Mouse (Mus musculus) gastrocnemius, postnatal 36 days (tissue): Measurements from ENCODE around the gene Tspan31. TPM values are rescaled to one million over a fixed set of nuclear protein-coding genes. Genes with fewer than 3 reads are reported as not detected.
"Not testable (repeated sequence)": the region's sequence is repeated elsewhere in the genome, so short reads cannot be mapped to it uniquely, and the experiment has no call there.

Experiments used
- DNase-seq, 2 experiments: peaks; one replicate each; pipeline ENCODE4 v3.0.0; 2022
- intact Hi-C: fragments of 180-260 bp; cut with DNase I; formaldehyde crosslinking; loops from one replicate; pipeline ENCODE4 v1.15.1; 2025
- total RNA-seq, 2 experiments: library from RNA; stranded (reverse); gene quantifications; 2 replicates each; pipeline ENCODE4 v1.2.3; 2021

Gene Tspan31
- total RNA-seq, 2 experiments from 2014 or later, result 22.1 to 25.0 TPM

DNA sequence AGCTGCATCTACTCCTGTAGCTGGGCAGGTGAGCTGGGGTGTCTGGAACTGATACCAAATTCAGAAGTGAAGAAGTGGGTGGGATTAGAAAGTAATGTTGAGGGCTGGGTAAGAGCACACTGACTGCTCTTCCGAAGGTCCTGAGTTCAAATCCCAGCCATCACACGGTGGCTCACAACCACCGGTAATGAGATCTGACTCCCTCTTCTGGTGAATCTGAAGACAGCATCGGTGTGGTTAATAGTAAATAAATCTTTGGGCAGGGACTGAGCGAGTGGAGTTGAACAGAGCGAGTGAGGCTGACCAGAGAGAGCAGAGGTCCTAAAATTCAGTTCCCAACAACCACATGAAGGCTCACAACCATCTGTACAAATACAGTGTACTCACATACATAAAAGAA is 15.6 kb upstream of the Tspan31 start:
- intact Hi-C loops, result no loop called here
- no peak for DNase-seq

DNA sequence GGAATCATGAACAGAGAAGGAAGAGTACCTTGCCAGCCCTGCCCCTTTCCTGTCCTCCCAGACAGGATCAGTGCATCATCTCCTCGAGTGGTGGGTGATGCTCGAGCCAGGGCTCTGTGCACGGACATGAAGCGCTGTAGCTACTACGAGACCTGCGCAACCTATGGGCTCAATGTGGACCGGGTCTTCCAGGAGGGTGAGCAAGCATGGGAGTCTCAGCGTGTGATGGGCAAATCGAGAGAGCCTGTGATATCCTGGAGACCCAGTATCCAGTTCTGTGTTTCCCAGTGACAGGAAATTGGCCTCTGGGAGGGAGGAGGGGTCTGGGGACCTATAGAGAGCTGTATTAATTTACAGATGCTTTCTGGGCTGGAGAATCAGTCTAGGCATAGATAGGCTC is 15.0 kb upstream of the Tspan31 start:
- intact Hi-C loops, result no loop called here
- DNase-seq, result no peak

DNA sequence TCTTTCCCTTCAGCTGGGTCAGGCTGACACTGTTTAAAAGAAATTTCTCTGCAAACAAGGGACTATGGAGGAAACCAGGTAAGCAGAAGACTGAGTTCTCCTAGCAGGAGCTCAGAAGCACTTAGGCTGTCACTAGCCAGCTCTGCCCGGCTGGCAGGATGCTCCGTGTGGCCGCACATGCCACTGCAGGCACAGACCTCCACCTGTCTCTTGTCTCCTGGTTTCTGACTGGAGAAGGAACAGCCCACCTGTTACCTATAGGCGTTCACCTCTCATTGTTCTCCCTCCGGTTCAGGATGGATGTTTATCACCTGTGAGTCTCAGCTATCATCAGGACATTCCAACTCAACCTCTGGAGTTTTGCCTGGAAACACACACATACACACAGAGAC is 13.8 kb upstream of the Tspan31 start:
- intact Hi-C loops, result no loop called here

DNA sequence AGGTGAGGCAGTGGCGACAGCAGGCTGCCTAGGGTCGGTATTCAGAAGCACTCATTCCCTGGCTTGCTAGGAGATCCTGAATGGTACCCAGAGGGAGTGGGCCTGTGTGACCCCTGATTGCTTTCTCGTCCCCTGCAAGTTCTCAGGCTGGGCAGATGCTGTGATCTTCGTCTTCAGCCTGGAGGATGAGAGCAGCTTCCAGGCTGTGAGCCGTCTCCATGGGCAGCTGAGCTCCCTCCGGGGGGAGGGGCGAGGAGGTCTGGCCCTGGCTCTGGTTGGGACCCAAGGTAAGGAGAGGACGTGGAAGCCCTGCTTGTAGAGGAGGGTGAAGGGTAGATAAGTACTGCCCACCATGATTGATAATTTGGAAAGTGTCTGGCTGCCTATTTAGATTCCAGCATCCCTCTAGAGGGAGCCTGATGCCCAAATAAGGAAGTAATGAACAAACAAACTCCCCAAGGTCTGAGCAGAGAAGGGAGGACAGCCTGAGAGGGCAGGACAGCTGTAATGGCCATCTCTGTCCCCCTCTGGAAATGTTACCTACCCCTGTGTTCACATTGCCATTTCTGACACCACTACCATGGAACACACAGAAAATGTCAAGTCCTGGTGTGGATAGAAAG is 13.3 kb upstream of the Tspan31 start:
- intact Hi-C loops, result no loop called here
- DNase-seq, result no peak

More for the DNA sequence above, 13.8 kb upstream of the Tspan31 start:
- no peak for DNase-seq

DNA sequence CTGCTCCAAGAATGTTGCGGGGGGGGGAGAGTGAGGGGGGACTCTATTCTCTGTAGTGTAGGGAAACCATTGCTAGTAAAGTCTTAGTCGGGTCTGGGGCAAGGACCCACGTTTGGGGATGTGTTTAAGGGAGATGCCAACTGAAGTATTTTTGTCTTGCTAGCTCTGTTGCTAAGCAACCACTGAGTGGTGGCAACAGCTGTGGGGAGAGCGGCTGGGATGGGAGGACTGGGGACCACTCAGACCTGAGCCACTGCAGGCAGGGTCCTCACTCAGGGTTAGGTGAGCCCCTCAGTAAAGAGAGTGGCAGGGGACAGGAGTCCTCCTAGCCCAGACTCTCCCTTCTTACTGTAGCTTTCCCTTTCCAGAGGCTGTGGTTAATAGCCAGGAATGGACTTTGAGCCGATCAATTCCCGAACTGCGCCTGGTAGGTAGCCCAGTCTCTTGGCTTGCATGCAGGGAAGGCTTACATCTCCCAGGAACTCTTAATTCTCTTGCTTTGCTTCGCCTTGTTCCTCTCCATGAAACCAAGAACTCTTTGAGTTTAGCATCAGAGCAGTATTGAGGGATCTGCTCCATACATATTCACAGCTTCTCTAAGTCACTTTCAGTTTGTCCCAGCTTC is 12.0 kb upstream of the Tspan31 start:
- no peak for DNase-seq
- intact Hi-C loops, result no loop called here

DNA sequence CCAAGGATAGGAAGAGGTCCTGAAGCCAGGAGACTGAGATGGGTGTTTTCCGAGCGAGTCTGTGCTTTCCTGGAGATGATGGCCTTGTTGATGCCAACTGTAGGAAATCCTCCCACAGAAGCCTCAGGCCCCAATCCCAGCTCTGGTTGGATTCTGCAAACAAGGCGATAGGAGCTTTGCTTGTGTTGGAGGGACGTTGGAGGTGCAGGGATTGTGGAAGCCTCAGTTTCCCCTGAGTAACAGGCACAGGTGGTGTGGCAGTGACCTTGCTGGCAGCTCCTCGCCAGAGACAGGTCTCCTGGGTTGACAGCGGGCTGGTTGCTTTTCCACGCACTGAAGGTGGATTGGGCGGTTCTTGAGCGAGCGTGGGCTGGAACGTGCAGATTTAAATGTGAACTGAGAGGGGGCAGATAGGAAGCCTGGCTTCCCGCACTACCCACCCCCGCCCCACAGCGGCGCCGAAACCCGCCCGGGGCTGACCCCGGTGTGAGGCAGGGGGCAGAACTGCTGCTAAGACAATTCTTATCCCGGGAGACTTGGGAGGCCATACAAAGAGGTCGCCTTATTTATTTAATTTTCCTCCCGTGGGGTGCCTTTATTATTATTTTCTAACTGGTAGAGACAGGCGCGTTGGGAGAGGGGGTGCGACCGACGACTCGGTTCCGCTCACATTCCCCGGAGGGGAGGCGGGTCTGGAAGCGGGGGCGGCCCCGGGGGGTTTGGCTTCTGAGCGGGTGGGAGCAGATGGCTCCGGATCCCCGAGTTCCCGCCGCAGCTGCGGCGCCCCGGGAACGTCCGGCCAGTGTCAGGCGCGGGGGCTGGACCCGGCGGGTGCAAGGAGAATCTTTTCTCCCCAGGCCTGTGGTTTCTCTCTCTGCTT is 11.1 kb upstream of the Tspan31 start:
- DNase-seq, result peak in 1 of 2 experiments; percentile 62
- intact Hi-C loops, result no loop called here

DNA sequence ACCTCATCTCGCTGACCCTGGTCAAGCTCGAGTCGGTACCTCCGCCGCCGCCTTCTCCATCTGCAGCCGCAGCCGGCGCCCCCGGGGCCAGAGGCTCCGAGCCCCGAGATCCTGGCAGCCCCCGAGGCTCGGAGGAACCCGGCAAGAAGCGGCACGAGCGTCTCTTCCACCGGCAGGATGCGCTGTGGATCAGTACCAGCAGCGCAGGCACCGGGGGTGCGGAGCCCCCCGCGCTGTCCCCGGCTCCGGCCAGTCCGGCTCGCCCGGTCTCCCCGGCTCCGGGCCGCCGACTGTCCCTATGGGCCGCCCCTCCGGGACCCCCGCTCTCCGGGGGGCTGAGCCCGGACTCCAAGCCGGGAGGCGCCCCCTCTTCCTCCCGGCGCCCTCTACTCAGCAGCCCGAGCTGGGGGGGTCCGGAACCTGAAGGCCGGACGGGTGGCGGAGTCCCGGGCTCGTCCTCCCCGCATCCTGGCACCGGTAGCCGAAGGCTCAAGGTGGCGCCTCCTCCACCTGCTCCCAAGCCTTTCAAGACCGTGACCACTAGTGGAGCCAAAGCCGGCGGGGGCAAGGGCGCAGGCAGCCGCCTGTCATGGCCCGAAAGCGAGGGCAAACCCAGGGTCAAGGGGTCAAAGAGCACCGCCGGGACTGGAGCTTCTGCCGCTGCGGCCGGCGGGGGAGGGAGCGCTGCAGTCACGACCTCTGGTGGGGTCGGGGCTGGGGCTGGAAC is 9.8 kb upstream of the Tspan31 start:
- intact Hi-C loops, result no loop called here
- no peak for DNase-seq

DNA sequence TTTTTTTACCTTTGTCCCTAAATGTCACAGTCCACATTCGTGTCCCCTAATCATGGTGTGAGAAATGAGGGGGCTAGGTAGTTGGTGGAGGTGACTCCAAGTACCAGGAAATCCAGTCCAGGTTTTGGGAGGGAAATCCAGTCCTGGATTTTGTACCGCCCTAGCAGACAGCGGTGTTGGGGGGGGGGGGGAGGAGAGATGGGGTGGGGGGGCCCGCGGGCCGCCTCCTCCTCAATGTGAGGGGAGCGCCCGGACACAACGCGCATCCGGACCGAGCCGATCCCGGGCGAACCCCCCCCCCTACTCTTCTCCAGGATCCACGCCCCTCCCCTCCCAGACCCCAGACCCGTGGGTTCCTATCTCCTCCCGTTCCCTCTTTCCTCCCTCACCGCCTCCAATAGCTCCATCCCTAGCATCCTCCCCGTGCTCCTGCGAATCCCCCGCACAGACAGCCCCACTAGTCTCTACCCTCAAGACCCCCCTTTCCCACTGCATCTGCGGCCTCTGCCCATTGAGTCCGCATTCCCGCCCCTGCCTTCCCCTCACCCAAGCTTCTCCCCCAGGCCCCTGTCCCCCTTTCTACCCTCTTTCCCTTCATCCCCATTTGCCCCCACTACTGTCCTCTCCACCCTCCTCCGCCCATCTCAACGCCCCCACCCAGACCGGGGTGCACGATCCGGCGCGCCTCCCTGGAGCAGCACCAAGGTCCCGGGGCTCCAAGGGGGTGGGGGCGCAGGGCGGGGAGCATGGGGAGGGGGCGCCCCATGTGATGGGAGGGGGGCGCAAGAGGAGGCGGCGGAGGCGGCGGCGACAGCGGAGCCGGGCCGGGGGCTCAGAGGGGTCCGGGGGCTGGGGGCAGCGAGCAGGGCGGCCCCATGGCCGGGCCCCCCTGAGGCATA is 8.9 kb upstream of the Tspan31 start:
- intact Hi-C loops, result no loop called here
- DNase-seq, result no peak

DNA sequence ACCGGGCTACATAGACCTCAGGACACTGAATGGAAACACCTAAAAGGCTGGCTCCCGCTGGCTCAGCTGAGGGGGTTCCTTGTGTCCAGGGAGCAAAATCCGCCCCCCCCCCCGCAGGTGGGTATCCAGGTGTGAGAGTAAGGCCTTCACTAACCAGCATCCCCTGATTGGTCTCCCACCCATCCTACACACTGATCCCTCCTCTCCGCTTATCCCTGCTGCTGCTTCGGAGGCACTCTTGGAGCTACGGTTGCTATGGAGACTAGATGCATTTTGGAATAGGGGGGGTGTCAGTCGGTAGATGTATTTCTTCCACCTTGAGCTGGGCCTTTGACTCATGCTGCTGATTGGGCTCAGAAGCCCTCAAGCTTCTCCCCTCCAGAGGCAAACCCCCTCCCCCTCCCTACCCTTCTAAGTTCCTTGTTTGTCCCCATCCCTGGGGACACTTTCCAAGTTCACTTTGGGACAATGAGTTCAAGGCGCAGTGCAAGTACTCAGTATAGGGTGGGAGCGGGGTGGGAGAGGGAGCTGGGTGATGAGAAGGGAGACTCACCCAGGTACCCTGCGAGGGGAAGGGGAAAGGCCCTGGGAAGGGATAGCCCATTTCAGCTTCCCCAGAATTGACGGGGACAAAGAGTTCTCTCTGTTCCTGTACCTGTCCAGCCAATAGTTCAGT is 8.1 kb upstream of the Tspan31 start:
- no peak for DNase-seq
- intact Hi-C loops, result no loop called here

DNA sequence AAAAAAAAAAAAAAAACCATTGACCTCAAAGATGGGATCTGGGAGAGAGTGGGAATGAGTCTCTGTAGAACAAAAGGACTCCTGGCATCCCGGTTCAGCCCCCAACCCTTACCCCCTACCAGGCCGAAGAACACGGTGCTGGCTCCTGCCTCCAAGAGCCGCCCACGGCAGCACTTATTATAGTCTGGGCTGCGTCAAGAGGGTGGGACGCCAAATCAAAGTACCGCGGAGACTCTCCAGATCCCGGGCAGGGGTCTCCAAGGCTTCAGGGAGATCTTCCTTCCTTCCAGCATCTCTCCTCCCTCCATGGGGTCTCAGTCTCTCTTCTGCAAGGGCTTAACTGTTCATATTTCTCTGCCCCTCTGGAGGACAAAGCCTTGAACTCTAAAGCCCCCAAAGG is 7.5 kb upstream of the Tspan31 start:
- intact Hi-C loops, result no loop called here
- no peak for DNase-seq

DNA sequence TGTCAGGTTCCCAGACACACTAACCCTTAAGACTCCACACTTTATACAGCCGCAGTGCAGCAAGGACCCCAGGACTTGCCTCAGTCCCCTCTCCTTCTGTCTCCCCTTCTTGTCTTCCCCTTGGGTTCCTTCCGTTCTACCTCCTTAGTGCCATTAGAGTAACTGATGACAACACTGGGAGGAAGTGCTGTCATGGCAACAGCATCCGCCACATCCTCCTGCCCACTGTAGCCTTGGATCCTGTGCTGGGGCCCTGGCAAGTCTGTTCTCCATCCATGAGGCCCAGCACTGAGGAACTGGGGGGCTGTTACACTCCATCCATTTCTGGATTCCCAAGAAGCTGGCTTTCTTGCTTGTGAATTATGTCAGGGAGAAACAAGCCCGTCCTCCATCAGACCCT is 6.0 kb upstream of the Tspan31 start:
- intact Hi-C loops, result no loop called here
- no peak for DNase-seq

DNA sequence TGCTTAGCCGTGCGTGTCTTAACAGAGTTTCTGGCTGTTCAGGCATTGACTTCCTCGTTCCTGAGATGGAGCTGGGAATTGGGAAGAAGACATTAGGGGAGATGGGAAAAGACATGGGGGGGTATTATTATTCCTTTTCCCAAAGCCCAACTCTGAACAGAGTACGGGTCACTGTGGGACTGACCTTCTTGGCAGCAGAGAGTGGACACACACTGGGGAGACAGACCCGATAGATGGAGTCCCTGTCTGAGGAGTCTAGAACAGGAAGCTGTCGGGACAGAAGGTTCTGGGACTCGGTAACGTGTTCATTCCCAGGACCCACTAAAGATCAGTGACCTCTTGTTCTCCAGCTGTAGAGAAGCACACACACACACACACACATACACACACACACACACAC is 5.6 kb upstream of the Tspan31 start:
- intact Hi-C loops, result no loop called here
- DNase-seq, result no peak

DNA sequence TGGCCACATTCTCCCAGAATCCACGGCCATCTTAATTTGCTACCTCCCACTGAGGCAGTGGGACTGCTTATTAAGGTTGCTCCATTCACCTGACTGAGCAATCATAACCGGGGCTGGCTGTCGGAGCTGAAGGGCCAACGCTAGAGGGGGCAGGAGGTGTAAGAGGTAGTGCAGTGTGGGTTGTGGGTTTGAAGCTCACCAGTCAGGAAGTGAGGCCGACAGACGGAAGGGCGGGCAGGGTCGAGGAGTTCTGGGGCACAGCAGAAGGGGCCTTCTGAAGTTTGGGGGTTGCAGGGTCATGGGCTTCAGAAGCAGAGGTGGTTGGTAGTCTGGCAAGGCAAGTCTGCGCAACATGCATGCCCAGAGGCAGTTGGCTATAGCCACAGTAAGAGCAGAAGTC is 5.0 kb upstream of the Tspan31 start, which contains the start of gene Agap2:
Agap2 (plus strand) TSS at position 205 of the 400 bp plus-strand sequence.
- no peak for DNase-seq
- intact Hi-C loops, result no loop called here

DNA sequence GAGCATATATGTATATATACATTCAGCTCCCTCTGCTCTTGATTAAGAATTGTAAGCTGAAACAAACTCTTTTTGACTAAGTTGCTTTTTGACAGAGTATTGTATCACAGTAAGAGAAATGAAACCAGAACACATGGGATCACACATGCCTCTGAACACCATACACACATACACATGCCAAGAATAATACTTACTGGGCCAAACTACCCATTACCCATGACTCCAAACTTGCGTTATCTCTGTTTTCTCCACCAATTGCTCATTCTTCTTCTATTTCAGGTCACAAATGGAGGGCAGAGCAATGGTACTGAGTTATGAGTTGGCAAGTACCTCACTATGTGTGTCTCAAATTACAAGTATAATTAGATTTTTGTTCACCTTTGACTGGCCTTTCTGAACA is 3.9 kb upstream of the Tspan31 start:
- DNase-seq, result no peak
- intact Hi-C loops, result no loop called here

DNA sequence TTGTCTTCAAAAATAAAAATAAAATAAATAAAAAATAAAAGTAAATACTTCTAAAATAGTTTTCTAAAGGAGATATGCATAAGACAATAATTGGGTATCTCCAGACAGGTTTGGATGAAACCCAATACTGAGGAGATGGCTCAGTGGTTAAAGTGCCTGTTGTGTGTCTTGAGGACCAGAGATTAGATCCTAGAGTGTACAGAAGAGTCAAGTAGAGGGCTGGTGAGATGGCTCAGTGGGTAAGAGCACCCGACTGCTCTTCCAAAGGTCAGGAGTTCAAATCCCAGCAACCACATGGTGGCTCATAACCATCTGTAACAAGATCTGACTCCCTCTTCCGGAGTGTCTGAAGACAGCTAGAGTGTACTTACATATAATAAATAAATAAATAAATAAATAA is 2.9 kb upstream of the Tspan31 start:
- intact Hi-C loops, DNase-seq: not testable (repeated sequence)

DNA sequence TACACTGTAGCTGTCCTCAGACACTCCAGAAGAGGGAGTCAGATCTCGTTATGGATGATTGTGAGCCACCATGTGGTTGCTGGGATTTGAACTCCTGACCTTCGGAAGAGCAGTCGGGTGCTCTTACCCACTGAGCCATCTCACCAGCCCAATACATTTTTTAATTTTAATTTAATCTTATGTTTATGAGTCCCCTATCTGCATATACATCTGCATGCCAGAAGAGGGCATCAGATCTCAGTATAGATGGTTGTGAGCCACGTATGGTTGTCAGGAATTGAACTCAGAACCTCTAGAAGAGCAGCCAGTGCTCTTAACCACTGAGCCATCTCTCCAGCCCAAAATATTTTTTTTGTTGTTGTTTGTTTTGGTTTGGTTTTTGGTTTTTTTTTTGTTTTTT is 2.2 kb upstream of the Tspan31 start:
- DNase-seq, intact Hi-C loops: not testable (repeated sequence)

DNA sequence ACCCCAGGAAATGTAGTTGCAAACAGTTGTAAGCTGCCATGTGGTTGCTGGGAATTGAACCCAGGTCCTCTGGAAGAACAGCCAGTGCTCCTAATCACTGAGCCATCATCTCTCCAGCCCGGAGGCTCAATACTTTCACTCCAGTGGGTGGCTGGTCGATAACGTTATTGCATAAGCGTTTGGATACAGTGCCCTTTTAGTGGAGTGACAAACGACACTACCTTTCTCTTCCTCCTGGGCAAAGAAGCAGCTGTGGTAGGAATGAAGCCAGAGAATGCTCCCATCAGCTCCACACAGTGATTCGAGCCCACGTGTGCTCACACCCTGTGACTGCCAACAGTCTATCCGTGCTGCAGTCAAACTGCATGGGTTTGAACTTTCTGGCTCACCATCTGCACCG is 1.1 kb upstream of the Tspan31 start:
- intact Hi-C loops, result no loop called here
- no peak for DNase-seq

DNA sequence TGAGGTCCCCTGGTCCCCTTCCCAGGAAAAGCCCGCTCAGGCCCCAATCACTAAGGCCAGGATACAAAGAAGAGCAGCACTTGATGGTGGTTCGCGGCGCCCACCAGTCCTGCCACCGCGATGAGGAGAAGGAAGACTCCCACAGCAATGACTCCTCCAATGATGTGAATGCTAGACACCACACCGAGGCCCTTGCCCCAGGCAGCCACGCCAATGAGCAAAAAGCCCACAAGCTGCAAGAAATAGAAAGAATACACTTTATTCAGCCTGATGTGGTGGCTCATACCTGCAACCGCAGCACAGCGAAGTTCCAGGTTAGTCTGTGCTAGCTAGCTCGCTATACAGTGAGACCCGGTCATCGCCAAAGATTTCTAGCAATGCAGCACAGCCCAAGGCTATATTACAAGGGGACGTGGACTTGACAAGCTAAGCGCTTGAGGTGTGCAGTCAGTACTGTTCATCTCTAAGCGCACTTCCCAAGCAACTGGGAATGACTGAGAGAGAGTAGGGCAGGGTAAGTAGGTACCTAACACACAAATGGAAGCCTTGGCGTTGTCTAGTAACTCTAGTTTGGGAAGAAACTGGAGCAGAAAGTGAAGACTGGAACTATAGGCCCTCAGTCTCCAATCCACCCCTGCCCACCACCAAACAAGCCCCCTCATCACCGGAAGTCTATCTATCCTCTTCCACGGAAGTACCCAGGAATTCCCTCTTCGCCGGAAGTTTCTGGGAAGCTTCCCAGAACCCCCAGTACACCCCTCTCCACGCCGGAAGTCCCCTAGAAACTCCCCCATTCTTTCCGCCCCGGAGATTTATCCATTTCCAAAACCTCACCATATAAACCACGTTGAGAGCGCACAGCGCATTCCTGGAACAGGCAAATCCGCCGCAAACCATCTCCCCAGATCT is 529 bp downstream of the Tspan31 start:
- intact Hi-C loops, result no loop called here
- no peak for DNase-seq
